Mouse (Mus musculus): ENCODE measurements at regions not wholly inside any gene's neighbourhood (a gene's known extent, or its start where the extent isn't known, plus 50 kb on each side); places are given as distances from the start of the nearest gene placed in this dataset.
A peak's percentile ranks its signal among the peaks of the same experiment; 100 is the strongest.

DNA sequence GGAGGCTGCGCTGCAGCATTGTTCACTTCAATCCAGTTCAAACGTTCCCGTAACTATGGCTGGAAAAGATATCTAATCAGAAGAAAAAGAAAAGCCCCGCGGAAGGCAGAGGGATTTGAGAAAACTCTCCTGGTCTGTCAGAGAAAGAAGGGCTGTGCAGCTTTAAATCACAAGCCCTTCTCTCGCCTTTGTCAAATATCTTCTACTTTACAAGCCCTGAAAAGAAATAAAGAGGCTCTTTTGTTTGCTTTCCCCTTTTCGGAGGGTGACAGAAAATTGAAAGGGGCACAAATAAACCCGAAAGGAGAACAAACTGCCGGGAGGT, 156.1 kb upstream of the Smim15 start:
- WGBS: 0% methylated on average over 9 of the region's 9 CpGs
- Histone ChIP-seq H3K9ac (peak overlapping the region; percentile 99), H3K27ac (replicated peaks) (peak overlapping the region; percentile 99), H3K36me3 (no peaks in the 10 kb centered on the region), H3K4me1 (replicated peaks) (peaks cover 47% of the 10 kb centered on the region), H3K4me2 (peak overlapping the region; percentile 64), H3K27me3 (no peaks in the 10 kb centered on the region), H3K9me3 (no peaks in the 10 kb centered on the region), H3K4me3 (peak overlapping the region; percentile 97)
- no peak for ATAC-seq (ENCODE audit: low read depth)

DNA sequence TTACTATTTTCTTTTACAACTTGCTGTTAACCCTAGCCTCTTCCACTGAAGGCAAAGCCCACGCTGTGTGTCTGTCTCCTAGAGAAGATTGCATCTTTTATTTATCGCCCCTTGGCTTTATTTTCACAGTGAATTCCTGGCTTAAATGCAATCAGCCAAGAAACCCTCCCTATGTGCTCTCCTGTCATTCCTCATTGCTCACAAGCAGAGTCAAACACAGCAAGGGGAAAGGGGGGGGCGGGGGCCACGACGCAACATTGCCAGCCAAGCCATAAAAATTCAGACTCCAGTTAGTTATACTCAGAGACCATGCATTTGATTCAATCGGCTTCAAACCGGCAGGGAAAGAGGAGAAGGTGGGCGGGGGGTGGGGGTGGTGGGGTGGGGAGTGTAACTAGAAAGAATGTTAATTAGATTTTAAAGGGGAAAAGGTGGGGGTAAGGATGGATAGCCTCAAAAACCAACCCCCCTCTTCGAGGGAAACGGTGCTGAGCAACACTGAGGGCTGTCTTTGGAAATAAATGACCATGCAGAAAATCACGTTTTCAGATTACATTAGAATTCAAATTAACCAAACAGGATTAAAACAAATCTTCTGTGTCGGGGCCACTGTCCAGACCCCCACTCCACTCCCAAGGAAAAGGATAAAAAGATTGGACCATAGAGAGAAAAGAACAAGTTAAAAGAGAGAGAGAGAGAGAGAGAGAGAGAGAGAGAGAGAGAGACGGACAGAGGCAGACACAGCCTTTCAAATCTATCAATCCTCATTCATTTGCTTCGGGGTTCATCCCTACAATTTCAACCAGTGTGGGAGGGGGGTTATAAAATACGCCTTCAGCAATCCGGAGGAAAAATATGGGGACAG, 156.6 kb upstream of the Smim15 start:
- H3K9me3 ChIP-seq: no peaks in the 10 kb centered on the region
- ATAC-seq (ENCODE audit: low read depth): no peak
- H3K9ac ChIP-seq: peak overlapping the region; percentile 99
- no peaks in the 10 kb centered on the region for H3K36me3 ChIP-seq
- H3K27ac ChIP-seq (replicated peaks): peak overlapping the region; percentile 99
- peak overlapping the region; percentile 97 for H3K4me3 ChIP-seq
- H3K4me1 ChIP-seq (replicated peaks): peaks cover 51% of the 10 kb centered on the region
- peak overlapping the region; percentile 64 for H3K4me2 ChIP-seq
- WGBS: under 1% methylated on average over 16 of the region's 16 CpGs
- no peaks in the 10 kb centered on the region for H3K27me3 ChIP-seq

DNA sequence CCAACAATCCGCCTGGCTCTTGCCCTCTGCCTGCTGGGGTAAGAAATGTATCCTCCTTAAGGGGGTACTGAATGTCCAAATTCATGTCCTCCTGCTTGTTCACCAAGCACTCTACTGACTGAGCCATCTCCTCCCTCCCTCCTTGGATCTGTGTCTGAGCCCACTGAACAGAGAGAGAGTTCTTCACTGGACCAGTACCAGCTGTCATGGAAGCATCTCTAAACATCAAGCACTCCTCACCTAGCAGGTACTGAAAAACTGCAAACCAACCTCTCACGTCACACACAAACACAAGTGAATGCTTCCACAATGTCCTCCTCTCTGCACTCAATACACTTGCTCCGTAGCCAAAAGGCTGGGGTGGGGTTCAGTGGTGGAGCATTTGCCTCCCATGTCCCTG, 159.4 kb upstream of the Smim15 start:
- 0 out of 2 replicates have a peak, but pooled peaks cover 2% of the 10 kb centered on the region for H3K9me3 ChIP-seq
- no peak overlapping the region for H3K4me3 ChIP-seq
- ATAC-seq (ENCODE audit: low read depth): no peak
- H3K36me3 ChIP-seq: no peaks in the 10 kb centered on the region
- WGBS: 71% methylated on average over 3 of the region's 3 CpGs
- no peak overlapping the region for H3K27ac ChIP-seq (replicated peaks)
- H3K9ac ChIP-seq: no peak overlapping the region
- H3K4me1 ChIP-seq (replicated peaks): peaks cover 54% of the 10 kb centered on the region
- H3K4me2 ChIP-seq: peak overlapping the region; percentile 35
- H3K27me3 ChIP-seq: no peaks in the 10 kb centered on the region

DNA sequence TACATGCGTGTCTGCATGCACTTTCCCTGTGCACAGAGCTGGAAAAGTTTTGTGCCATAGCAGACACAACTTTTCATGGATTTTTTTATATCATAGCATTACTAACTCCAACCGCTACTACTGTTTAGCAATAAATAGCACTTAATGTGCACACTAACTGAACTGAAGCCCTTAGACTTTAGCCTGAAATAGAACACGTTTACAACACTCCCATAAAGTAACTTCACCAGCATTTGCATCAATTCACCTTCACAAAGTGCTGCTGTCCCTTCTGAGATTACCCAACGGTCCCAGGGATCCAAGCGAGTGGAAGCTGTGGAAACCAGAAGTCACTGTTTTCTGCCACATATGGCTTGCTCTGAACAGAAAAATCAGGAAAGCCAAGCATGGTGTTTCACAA, 161.9 kb upstream of the Smim15 start:
- Histone ChIP-seq H3K9me3 (0 out of 2 replicates have a peak, but pooled peaks cover 2% of the 10 kb centered on the region), H3K4me1 (replicated peaks) (peaks cover 71% of the 10 kb centered on the region), H3K36me3 (no peaks in the 10 kb centered on the region), H3K4me3 (no peak overlapping the region), H3K27me3 (no peaks in the 10 kb centered on the region), H3K27ac (replicated peaks) (no peak overlapping the region), H3K9ac (no peak overlapping the region), H3K4me2 (no peak overlapping the region)
- 51% methylated on average over 5 of the region's 5 CpGs for WGBS
- no peak for ATAC-seq (ENCODE audit: low read depth)

DNA sequence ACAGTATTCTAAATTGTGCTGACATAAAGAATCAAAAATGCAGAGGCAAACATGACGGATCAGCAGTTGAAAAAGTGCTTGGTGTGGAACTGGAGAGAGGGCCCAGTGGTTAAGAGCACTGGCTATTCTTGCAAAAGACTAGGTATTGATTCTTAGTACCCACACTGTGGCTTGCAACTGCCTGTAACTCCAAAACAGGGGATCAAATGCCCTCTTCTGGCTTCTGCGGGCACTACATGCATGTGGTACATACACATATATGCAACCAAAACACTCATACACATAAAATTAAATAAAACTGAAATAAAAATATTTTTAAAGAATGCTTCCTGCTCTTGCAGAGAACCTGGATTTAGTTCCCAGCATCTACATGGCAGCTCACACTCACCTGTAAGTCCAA, 163.7 kb upstream of the Smim15 start:
- H3K4me1 ChIP-seq (replicated peaks): peaks cover 74% of the 10 kb centered on the region
- no peak overlapping the region for H3K9ac ChIP-seq
- H3K4me2 ChIP-seq: no peak overlapping the region
- H3K4me3 ChIP-seq: no peak overlapping the region
- no peak overlapping the region for H3K27ac ChIP-seq (replicated peaks)
- H3K36me3 ChIP-seq: no peaks in the 10 kb centered on the region
- no peaks in the 10 kb centered on the region for H3K27me3 ChIP-seq
- no peak for ATAC-seq (ENCODE audit: low read depth)
- 0 out of 2 replicates have a peak, but pooled peaks cover 2% of the 10 kb centered on the region for H3K9me3 ChIP-seq
- 99% methylated on average over 2 of the region's 2 CpGs for WGBS

DNA sequence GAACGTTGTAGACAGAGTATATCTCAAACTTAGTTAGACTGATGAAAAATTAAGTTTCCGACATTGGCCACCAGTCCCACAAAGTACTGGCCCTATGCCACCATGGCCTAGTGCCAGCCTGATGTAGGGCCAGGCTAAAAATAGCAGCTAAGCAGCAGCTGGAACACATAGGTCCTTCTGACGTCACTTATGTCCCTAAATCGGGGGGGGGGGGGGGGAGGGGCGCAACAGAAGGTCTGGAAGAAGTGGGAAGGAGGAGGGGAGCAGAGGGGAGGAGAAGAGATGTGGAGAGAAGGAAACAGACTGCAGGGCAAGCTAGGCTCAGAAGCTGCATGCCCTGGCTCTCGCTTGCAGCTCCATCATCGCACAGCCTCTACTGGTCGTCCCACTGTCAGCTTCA, 164.7 kb upstream of the Smim15 start:
- Histone ChIP-seq H3K4me2 (no peak overlapping the region), H3K9ac (no peak overlapping the region), H3K4me3 (no peak overlapping the region), H3K27me3 (no peaks in the 10 kb centered on the region), H3K9me3 (0 out of 2 replicates have a peak, but pooled peaks cover 2% of the 10 kb centered on the region), H3K36me3 (no peaks in the 10 kb centered on the region), H3K27ac (replicated peaks) (no peak overlapping the region), H3K4me1 (replicated peaks) (peaks cover 76% of the 10 kb centered on the region)
- 67% methylated on average over 8 of the region's 8 CpGs for WGBS
- peak; percentile 30; the same call in 1 of the 2 replicates for ATAC-seq (ENCODE audit: low read depth)

DNA sequence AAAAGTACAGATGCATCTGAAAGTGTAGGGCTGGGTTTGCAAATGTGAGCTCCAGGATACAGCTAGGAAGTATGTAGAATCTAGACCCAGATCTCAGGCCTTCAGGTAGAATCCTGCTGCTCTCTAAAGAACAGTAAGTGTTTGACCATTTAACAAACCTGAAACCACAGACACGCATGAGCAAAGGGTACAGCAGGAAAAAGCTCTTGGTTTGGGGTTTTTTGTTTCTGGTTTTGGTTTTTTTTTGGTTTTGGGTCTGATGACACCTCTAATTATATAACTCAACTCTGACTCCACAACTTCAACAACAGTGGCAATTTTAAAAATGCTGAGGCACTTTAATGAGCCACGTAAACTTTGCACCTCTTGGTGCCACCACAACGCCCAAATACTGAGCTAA, 165.3 kb upstream of the Smim15 start:
- Histone ChIP-seq H3K27ac (replicated peaks) (no peak overlapping the region), H3K4me2 (no peak overlapping the region), H3K36me3 (no peaks in the 10 kb centered on the region), H3K4me1 (replicated peaks) (peaks cover 74% of the 10 kb centered on the region), H3K9me3 (0 out of 2 replicates have a peak, but pooled peaks cover 2% of the 10 kb centered on the region), H3K9ac (no peak overlapping the region), H3K27me3 (no peaks in the 10 kb centered on the region), H3K4me3 (no peak overlapping the region)
- WGBS: 93% methylated on average over 3 of the region's 3 CpGs
- ATAC-seq (ENCODE audit: low read depth): no peak

DNA sequence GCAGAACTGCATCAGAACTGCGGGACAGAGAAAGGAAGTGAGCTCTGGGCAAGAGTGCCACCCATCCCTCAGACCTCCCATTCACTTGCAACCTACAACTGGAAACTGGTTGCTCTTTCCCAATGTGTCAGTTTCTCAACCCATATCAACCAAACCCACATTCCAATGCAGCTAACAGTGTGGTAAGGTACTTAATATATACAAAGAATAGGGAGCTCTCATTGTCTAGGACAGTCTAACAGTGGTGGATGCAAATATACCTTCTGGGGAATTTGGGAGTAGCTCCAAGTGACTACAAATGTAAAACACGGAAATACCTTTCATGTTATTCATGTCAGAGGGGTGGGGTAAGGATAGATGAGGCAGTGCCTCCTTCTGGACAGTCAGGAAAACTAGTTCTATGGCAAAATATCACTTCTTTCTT, 171.0 kb upstream of the Smim15 start:
- no peaks in the 10 kb centered on the region for H3K36me3 ChIP-seq
- H3K9ac ChIP-seq: no peak overlapping the region
- no peaks in the 10 kb centered on the region for H3K9me3 ChIP-seq
- H3K27ac ChIP-seq (replicated peaks): no peak overlapping the region
- no peak overlapping the region for H3K4me3 ChIP-seq
- H3K4me1 ChIP-seq (replicated peaks): peaks cover 82% of the 10 kb centered on the region
- no peaks in the 10 kb centered on the region for H3K27me3 ChIP-seq
- 69% methylated on average over 2 of the region's 2 CpGs for WGBS
- H3K4me2 ChIP-seq: no peak overlapping the region
- ATAC-seq (ENCODE audit: low read depth): no peak

DNA sequence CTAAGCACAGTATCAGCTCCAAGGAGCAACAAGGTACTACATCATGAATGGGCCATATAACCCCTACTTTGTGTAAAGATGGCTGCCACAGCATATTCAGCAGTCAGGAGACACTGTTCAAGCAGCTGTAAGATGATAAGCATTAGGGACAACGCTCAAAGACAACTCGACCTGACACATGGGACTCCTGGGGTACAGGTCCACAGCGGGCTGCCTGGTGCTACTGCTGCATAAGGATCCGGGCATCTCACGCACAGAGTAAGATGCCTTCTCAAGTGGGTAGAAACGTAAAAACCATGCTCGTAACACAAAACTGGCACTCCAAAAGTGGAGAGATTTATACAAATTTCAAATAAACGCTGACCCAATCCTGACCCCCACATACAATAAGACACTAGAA, 171.7 kb upstream of the Smim15 start:
- no peak overlapping the region for H3K4me3 ChIP-seq
- 72% methylated on average over 8 of the region's 8 CpGs for WGBS
- no peaks in the 10 kb centered on the region for H3K36me3 ChIP-seq
- H3K27ac ChIP-seq (replicated peaks): no peak overlapping the region
- no peak overlapping the region for H3K9ac ChIP-seq
- ATAC-seq (ENCODE audit: low read depth): no peak
- no peaks in the 10 kb centered on the region for H3K9me3 ChIP-seq
- H3K4me2 ChIP-seq: no peak overlapping the region
- H3K27me3 ChIP-seq: no peaks in the 10 kb centered on the region
- H3K4me1 ChIP-seq (replicated peaks): peaks cover 78% of the 10 kb centered on the region

DNA sequence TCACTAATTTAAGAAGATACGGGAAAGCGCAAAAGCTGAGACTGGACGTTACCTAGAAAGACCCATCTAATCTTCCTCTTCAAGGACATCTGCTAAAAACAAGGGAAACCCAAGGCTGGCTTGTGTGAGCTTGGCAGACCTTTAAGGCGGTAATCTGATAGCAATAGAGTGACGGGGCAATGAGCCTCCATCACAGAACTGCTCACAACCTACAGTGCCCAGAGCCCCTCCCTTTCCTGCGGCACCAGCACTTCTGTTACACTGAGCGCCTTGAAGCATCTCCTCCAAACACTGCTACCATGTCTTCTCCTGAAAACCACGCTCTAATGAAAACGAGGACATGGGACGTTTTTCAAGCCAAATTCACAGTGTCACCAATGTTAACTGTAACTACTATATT, 172.1 kb upstream of the Smim15 start:
- Histone ChIP-seq H3K27ac (replicated peaks) (no peak overlapping the region), H3K4me2 (no peak overlapping the region), H3K27me3 (no peaks in the 10 kb centered on the region), H3K9me3 (no peaks in the 10 kb centered on the region), H3K9ac (no peak overlapping the region), H3K4me3 (no peak overlapping the region), H3K36me3 (no peaks in the 10 kb centered on the region), H3K4me1 (replicated peaks) (peaks cover 73% of the 10 kb centered on the region)
- ATAC-seq (ENCODE audit: low read depth): 0 out of 2 replicates have a peak, but pooled peaks have one; percentile 32
- WGBS: 55% methylated on average over 10 of the region's 10 CpGs

DNA sequence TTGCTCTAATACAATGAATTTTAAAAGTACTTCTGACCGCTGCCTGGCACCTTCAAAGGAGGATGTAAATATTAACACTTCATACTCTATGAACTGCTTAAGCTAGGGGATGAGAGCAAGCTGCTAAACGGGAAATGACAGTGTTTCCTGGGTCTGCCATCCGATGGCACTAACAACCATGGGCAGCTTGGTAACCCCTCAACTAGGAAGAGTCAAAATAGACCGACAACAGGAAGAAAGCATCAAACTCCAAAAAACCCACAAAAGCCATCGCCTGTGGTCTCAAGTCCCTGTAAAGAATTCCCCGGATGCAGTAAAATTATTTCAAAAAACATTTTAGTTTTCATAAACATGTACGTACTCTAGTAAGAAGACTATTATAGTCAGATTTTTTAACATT, 175.3 kb upstream of the Smim15 start:
- H3K4me2 ChIP-seq: no peak overlapping the region
- no peak overlapping the region for H3K4me3 ChIP-seq
- H3K36me3 ChIP-seq: no peaks in the 10 kb centered on the region
- H3K27ac ChIP-seq (replicated peaks): no peak overlapping the region
- H3K4me1 ChIP-seq (replicated peaks): peaks cover 72% of the 10 kb centered on the region
- no peak for ATAC-seq (ENCODE audit: low read depth)
- no peaks in the 10 kb centered on the region for H3K9me3 ChIP-seq
- H3K27me3 ChIP-seq: no peaks in the 10 kb centered on the region
- 87% methylated on average over 7 of the region's 7 CpGs for WGBS
- H3K9ac ChIP-seq: no peak overlapping the region

DNA sequence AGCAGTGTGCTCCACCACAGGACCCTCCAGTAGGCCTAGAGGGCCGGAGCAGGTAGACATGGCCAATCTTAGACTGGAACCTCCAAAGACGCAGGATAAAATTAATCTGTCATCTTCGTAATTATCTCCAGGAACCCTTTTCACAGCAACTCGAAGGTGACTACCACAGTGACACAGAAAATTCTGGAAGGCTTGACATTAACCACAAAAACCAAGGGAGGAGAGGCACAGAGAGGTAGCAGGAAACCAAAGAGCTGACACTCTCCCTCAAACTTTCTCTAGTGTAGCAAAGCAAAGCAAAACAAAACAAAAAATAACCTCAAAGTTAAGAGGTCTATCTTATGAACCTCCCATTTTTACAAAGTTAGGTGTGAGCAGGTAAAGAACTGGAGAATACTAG, 177.4 kb upstream of the Smim15 start:
- no peak for ATAC-seq (ENCODE audit: low read depth)
- 86% methylated on average over 4 of the region's 4 CpGs for WGBS

More for the DNA sequence above, 177.4 kb upstream of the Smim15 start:
- Histone ChIP-seq H3K4me3 (no peak overlapping the region), H3K9ac (no peak overlapping the region), H3K4me2 (no peak overlapping the region), H3K36me3 (no peaks in the 10 kb centered on the region), H3K27ac (replicated peaks) (no peak overlapping the region), H3K27me3 (no peaks in the 10 kb centered on the region), H3K4me1 (replicated peaks) (peaks cover 72% of the 10 kb centered on the region), H3K9me3 (no peaks in the 10 kb centered on the region)
